Mouse (Mus musculus): Measurements from ENCODE around the gene Syt16.

- no peak for TF ChIP-seq TCF12 (IDR thresholded peaks at IDR 0.05; ENCODE audit: insufficient read depth, poor library complexity, severe bottlenecking)
- TF ChIP-seq POLR2A (IDR thresholded peaks at IDR 0.05; ENCODE audit: insufficient read length, low read depth) = no peak
- no peak for TF ChIP-seq USF1 (IDR thresholded peaks at IDR 0.05; ENCODE audit: low read depth)
- no peak for TF ChIP-seq SRF (IDR thresholded peaks at IDR 0.05; ENCODE audit: control insufficient read depth, insufficient read length, low read depth)
- no peak for TF ChIP-seq E2F4 (IDR thresholded peaks at IDR 0.05; ENCODE audit: insufficient read depth)
- TF ChIP-seq MYOG (IDR thresholded peaks at IDR 0.05; ENCODE audit: control insufficient read depth in 1 of 3, insufficient read depth in 1 of 3, insufficient read length in 2 of 3, low read depth in 2 of 3) = no peak
- TF ChIP-seq MAX (IDR thresholded peaks at IDR 0.05; ENCODE audit: low read depth) = no peak
- no peak for TF ChIP-seq CEBPB (IDR thresholded peaks at IDR 0.05; ENCODE audit: insufficient read depth, poor library complexity, severe bottlenecking)
- no peak for TF ChIP-seq POLR2AphosphoS2 (IDR thresholded peaks at IDR 0.05; ENCODE audit: insufficient read length, low read depth)
Measured at GRCm38 (mm10) chr12:74236191-74236590, 238.7 kb downstream of the Syt16 start.
